Mouse (Mus musculus) forebrain, embryonic 16.5 days (tissue): ENCODE measurements around the gene Ppm1m. TPM values are rescaled to one million over a fixed set of nuclear protein-coding genes. Genes with fewer than 3 reads are reported as not detected.

Source experiments
- ATAC-seq: fragments of 200-750 bp; cut with Nextera tagmentation; 2 replicates; pipeline ENCODE4 v1.8.0; 2017; ENCODE audit warnings: mild to moderate bottlenecking, moderate library complexity
- H3K27ac ChIP-seq: fragments of 300-500 bp; sonication (generic); 2 replicates; pipeline ENCODE4 v1.5.1; 2014; ENCODE audit warnings: low read length, control low read depth
- H3K27me3 ChIP-seq: fragments of 300-500 bp; sonication (generic); replicated peaks from 2 replicates; pipeline ENCODE4 v1.6.1; 2014; ENCODE audit warnings: low read length; ENCODE audit not compliant: control insufficient read depth, insufficient read depth
- H3K36me3 ChIP-seq: fragments of 300-500 bp; sonication (generic); 2 replicates; pipeline ENCODE4 v1.6.1; 2014; ENCODE audit not compliant: control insufficient read depth, insufficient read depth
- H3K4me1 ChIP-seq: fragments of 300-500 bp; sonication (generic); replicated peaks from 2 replicates; pipeline ENCODE4 v1.6.1; 2014; ENCODE audit warnings: low read length; ENCODE audit not compliant: control insufficient read depth, insufficient read depth
- H3K4me2 ChIP-seq: fragments of 300-500 bp; sonication (generic); 2 replicates; pipeline ENCODE4 v1.6.1; 2014; ENCODE audit warnings: mild to moderate bottlenecking, low read length, control low read depth
- H3K4me3 ChIP-seq: fragments of 300-500 bp; sonication (generic); replicated peaks from 2 replicates; pipeline ENCODE4 v1.5.1; 2014; ENCODE audit warnings: mild to moderate bottlenecking, low read length, control low read depth
- H3K9ac ChIP-seq: fragments of 300-500 bp; sonication (generic); replicated peaks from 2 replicates; pipeline ENCODE4 v1.6.1; 2014; ENCODE audit warnings: low read depth, low read length, control low read depth
- H3K9me3 ChIP-seq: fragments of 300-500 bp; sonication (generic); 2 replicates; pipeline ENCODE4 v1.6.1; 2016; ENCODE audit warnings: low read length; ENCODE audit not compliant: control insufficient read depth
- WGBS: fragments of 180-500 bp; shearing (Covaris S2); extraction: QIAGEN DNeasy Blood & Tissue Kit; methylation state at CpG from one replicate; pipeline ENCODE4 v1.1.7; 2014; 5-methylcytosine and 5-hydroxymethylcytosine counted together
- polyA plus RNA-seq: library from polyadenylated mRNA; unstranded; fragments of >200 nt; fragmentation: Nextera tagmentation; extraction: Ambion mirVana; gene quantifications from 2 replicates; pipeline ENCODE4 v1.2.1, GENCODE M21; 2015

Gene Ppm1m
- 14.0 and 14.7 TPM in 2 replicates for polyA plus RNA-seq

- Histone ChIP-seq H3K9me3 (no peaks in the 10 kb centered on the region), H3K27ac (no peak within 1 kb of the TSS), H3K4me1 (peaks cover 23% of the 10 kb centered on the region), H3K27me3 (no peaks in the 10 kb centered on the region), H3K4me2 (peak within 1 kb of the TSS; percentile 80), H3K9ac (peak within 1 kb of the TSS; percentile 68), H3K4me3 (peak within 1 kb of the TSS; percentile 56), H3K36me3 (no peaks in the 10 kb centered on the region)
- no peak for ATAC-seq
- WGBS = 44% methylated on average over 18 of the region's 18 CpGs
Observed at GRCm38 (mm10) chr9:106199535-106200272, at the start of gene Ppm1m. Gene Ppm1m (minus strand): TSS chr9:106199746.

DNA sequence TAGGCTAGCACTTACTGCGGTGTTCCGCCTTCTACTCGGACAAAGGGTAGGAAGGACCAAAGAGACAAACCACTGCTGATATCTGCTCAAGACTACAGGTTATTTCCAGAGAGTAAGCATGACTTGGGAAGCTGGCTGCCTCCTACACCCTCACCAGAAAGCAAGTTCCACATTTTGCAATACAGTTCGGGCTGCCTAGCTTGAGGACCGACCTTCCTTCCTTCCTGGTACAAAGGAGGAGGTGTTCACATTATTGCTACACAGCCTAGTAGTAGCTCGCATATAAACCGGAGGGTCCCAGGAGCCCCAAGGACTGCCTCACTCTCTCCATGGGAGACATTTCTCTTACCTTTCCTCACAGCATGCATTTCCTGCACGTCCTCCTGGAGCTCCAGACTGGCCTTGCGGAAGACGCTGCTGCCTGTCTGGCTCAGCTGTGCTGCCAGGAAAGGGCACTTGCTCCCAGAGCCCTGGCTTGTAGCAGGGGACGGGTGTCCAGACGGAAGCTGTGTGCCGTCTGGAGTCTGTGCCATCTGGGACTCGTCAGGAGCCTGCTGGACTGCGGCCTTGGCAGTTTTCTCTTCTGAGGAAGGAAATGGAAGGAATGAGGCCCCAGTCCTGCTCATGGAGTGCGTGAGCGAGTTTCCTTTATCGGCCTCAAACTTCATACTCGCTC is 43.4 kb upstream of the Ppm1m start:
- peaks cover 27% of the 10 kb centered on the region for H3K36me3 ChIP-seq
- H3K27ac ChIP-seq = no peak overlapping the region
- H3K27me3 ChIP-seq = no peaks in the 10 kb centered on the region
- no peak overlapping the region for H3K4me3 ChIP-seq
- no peak overlapping the region for H3K9ac ChIP-seq
- H3K4me1 ChIP-seq = peaks cover 14% of the 10 kb centered on the region
- H3K9me3 ChIP-seq = no peaks in the 10 kb centered on the region
- no peak for ATAC-seq
- WGBS = 86% methylated on average over 19 of the region's 19 CpGs
- H3K4me2 ChIP-seq = no peak overlapping the region

DNA sequence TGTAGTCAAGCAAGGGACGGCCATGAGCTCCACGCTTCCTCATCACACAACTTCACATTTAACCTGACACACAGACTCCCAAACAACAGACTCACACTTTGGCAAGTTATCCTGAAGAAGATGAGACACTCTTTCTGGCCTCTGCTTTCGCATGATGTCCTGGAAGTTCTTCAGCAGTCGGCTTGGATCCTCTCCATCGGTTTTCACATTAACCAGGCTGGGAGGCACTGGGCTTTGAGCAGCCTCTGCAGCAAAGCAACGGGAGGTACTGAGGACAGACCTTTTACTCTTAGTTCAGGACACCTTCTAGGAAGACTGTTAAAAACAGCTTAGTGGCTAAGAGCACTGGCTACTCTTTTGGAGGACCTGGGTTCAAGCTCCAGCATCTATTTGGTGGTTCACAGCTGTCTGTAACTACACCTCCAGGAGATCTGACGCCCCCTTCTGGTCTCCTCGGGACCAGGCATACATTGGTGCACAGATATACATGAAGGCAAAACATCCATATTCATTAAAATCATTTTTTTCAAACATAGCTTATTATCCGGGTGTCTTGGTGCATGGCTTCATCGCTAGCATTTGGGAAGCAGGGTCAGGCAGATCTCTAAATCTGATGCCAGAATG is 42.1 kb upstream of the Ppm1m start:
- WGBS = 90% methylated on average over 10 of the region's 10 CpGs
- no peak overlapping the region for H3K4me2 ChIP-seq
- H3K9ac ChIP-seq = no peak overlapping the region
- H3K27ac ChIP-seq = no peak overlapping the region
- H3K4me1 ChIP-seq = peaks cover 7% of the 10 kb centered on the region
- no peak for ATAC-seq
- peaks cover 27% of the 10 kb centered on the region for H3K36me3 ChIP-seq
- H3K4me3 ChIP-seq = no peak overlapping the region
- H3K27me3 ChIP-seq = no peaks in the 10 kb centered on the region
- no peaks in the 10 kb centered on the region for H3K9me3 ChIP-seq

DNA sequence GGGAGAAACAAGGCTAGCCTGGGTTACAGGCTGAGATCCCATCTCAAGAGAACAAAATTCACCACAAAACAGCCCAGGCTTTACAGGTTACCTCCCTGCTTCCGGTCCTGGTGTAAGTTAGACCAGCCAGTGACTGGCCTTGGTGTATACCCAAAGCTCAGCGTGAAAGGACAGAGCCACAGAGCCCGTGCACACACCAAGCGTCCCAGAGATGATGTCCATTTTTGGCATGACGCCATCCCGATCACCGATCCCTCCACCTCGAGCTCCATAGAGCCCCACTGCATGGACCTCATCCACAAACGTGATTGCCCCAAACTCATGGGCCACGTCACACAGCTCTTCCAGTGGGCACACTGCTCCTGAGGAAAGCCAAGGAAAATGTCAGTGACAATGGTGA is 38.3 kb upstream of the Ppm1m start:
- H3K9me3 ChIP-seq = no peaks in the 10 kb centered on the region
- H3K4me2 ChIP-seq = no peak overlapping the region
- H3K4me3 ChIP-seq = no peak overlapping the region
- peaks cover 44% of the 10 kb centered on the region for H3K36me3 ChIP-seq
- no peak overlapping the region for H3K27ac ChIP-seq
- H3K9ac ChIP-seq = no peak overlapping the region
- WGBS = 92% methylated on average over 10 of the region's 10 CpGs
- no peaks in the 10 kb centered on the region for H3K4me1 ChIP-seq
- no peak for ATAC-seq
- H3K27me3 ChIP-seq = no peaks in the 10 kb centered on the region

GRCm38 (mm10) chr9:106237401-106237800 is 37.9 kb upstream of the Ppm1m start:
- peaks cover 42% of the 10 kb centered on the region for H3K36me3 ChIP-seq

DNA sequence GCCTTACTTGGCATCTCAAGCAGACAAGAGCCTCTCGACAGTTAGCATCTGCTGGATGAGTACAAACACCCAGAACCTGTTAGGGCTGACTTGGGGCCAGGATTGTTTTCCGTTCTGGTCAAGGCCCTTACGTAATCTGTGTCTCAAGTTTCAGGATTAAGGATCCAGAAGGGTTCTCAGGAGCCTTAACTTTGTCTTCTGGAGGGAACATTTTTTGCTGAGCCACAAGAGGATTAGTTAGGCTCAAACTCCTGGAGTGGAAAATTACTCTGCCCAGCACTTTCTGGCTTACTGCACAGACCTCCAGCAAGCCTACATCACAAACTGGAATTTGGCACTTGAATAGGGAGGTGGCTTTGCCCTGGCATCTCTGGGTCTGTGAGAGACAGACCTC is 37.3 kb upstream of the Ppm1m start:
- WGBS = 77% methylated on average over 3 of the region's 3 CpGs
- no peak overlapping the region for H3K9ac ChIP-seq

More at GRCm38 (mm10) chr9:106237401-106237800, 37.9 kb upstream of the Ppm1m start:
- no peaks in the 10 kb centered on the region for H3K9me3 ChIP-seq
- H3K4me1 ChIP-seq = no peaks in the 10 kb centered on the region
- no peak for ATAC-seq
- no peak overlapping the region for H3K4me2 ChIP-seq
- H3K9ac ChIP-seq = no peak overlapping the region
- H3K27me3 ChIP-seq = no peaks in the 10 kb centered on the region
- H3K4me3 ChIP-seq = no peak overlapping the region
- no peak overlapping the region for H3K27ac ChIP-seq
- 92% methylated on average over 8 of the region's 8 CpGs for WGBS

DNA sequence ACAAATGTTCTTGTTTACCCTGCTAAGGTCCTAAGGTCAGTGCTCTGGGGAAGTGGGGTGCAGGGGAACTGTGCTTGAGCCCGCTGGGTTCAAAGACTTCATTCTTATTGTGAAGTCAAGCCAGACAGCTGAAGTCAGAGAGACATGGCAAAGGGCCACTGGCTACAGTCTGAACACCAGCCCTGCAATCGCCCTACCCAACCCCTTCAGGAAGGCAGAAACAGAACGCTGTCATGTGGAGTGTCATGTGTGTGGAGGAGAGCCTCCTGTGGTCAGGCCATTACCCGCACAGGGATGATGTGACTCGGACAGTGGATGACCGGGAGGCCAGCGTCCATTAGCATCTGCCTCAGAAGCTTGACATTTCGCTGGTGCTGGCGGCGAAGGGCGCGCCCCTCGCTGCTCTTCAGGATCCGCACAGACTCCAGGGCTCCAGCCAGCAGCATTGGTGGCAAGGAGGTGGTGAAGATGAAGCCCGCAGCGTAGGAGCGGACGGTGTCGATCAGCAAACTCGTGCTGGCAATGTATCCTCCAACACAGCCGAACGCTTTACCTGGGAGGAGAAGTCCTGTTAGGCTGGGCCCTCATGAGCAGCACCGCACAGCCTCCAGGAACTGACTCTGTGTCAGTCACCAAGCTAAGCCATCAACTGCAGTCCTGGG is 36.7 kb upstream of the Ppm1m start:
- Histone ChIP-seq H3K4me2 (no peak overlapping the region), H3K27ac (no peak overlapping the region), H3K4me3 (no peak overlapping the region), H3K9me3 (no peaks in the 10 kb centered on the region), H3K4me1 (no peaks in the 10 kb centered on the region), H3K36me3 (peaks cover 35% of the 10 kb centered on the region), H3K27me3 (no peaks in the 10 kb centered on the region), H3K9ac (no peak overlapping the region)
- no peak for ATAC-seq
- 95% methylated on average over 23 of the region's 23 CpGs for WGBS

More for the DNA sequence above, 37.3 kb upstream of the Ppm1m start:
- Histone ChIP-seq H3K27ac (no peak overlapping the region), H3K9me3 (no peaks in the 10 kb centered on the region), H3K27me3 (no peaks in the 10 kb centered on the region), H3K36me3 (peaks cover 38% of the 10 kb centered on the region), H3K4me1 (no peaks in the 10 kb centered on the region), H3K4me2 (no peak overlapping the region), H3K4me3 (no peak overlapping the region)
- ATAC-seq = no peak

GRCm38 (mm10) chr9:106235194-106235830 is 35.8 kb upstream of the Ppm1m start:
- Histone ChIP-seq H3K27ac (no peak overlapping the region), H3K4me1 (no peaks in the 10 kb centered on the region), H3K9ac (no peak overlapping the region), H3K27me3 (no peaks in the 10 kb centered on the region), H3K9me3 (no peaks in the 10 kb centered on the region), H3K36me3 (peaks cover 29% of the 10 kb centered on the region), H3K4me2 (no peak overlapping the region), H3K4me3 (no peak overlapping the region)
- WGBS = 93% methylated on average over 23 of the region's 23 CpGs
- ATAC-seq = no peak
